Comparison of ENCODE assay signal across 7 mouse cellular contexts in genomic region chr4:133968150-133968921, GRCm38 (mm10). TPM values are rescaled to one million over a fixed set of nuclear protein-coding genes. Genes with fewer than 3 reads are reported as not detected.
DNase-seq lines count a peak whose midpoint lies in the region; ATAC-seq and TF ChIP-seq lines count a peak whose summit lies in the region.

Gene Hmgn2 (minus strand): TSS chr4:133968650.

- peak; percentile 39 for DNase-seq in adrenal gland, adult 8-10 months
- peak; percentile 76 for DNase-seq in embryo, embryonic 10.5 days (ENCODE audit: low spot score)
- DNase-seq in gastrocnemius, postnatal 36 days, result no peak
- DNase-seq in spleen, adult 2 months (ENCODE audit: low read depth in 1 of 2, low spot score in 2 of 2), result peak; percentile 12 to 33

- WGBS in intestine, postnatal 0 days, result under 1% methylated on average over 41 of the region's 42 CpGs
- WGBS in limb, embryonic 12.5 days, result 1% methylated on average over 42 of the region's 42 CpGs
- under 1% methylated on average over 40 of the region's 42 CpGs for WGBS in midbrain, embryonic 13.5 days
- under 1% methylated on average over 42 of the region's 42 CpGs for WGBS in spleen, adult 2 months

- H3K9me3 ChIP-seq in intestine, postnatal 0 days (ENCODE audit: control insufficient read depth), result no peaks in the 10 kb centered on the region
- no peaks in the 10 kb centered on the region for H3K9me3 ChIP-seq in limb, embryonic 12.5 days
- H3K9me3 ChIP-seq in midbrain, embryonic 13.5 days, result no peaks in the 10 kb centered on the region

- peaks cover 39% of the 10 kb centered on the region for H3K36me3 ChIP-seq in intestine, postnatal 0 days (ENCODE audit: control insufficient read depth, insufficient read depth)
- H3K36me3 ChIP-seq in limb, embryonic 12.5 days, result peaks cover 63% of the 10 kb centered on the region
- peaks cover 30% of the 10 kb centered on the region for H3K36me3 ChIP-seq in midbrain, embryonic 13.5 days
- H3K36me3 ChIP-seq in spleen, adult 2 months (ENCODE audit: control insufficient read depth, insufficient read depth, low read length), result peaks cover 14% of the 10 kb centered on the region

- TF ChIP-seq POLR2A in spleen, adult 2 months (IDR thresholded peaks at IDR 0.05; ENCODE audit: low read depth, low read length), result no peak

- intact Hi-C loops in gastrocnemius, postnatal 36 days (cut with DNase I), result no loop called here

- no peaks in the 10 kb centered on the region for H3K27me3 ChIP-seq in intestine, postnatal 0 days (replicated peaks; ENCODE audit: control insufficient read depth, insufficient read depth, low read length)
- no peaks in the 10 kb centered on the region for H3K27me3 ChIP-seq in limb, embryonic 12.5 days
- H3K27me3 ChIP-seq in midbrain, embryonic 13.5 days, result no peaks in the 10 kb centered on the region
- no peaks in the 10 kb centered on the region for H3K27me3 ChIP-seq in spleen, adult 2 months (ENCODE audit: control insufficient read depth, insufficient read depth, low read length)

- peak within 1 kb of the TSS; percentile 96 for H3K9ac ChIP-seq in intestine, postnatal 0 days (ENCODE audit: low read depth, low read length)
- H3K9ac ChIP-seq in limb, embryonic 12.5 days (replicated peaks), result peak within 1 kb of the TSS; percentile 99
- H3K9ac ChIP-seq in midbrain, embryonic 13.5 days (replicated peaks), result peak within 1 kb of the TSS; percentile 91

- H3K4me2 ChIP-seq in intestine, postnatal 0 days (replicated peaks; ENCODE audit: low read depth), result peak within 1 kb of the TSS; percentile 96
- peak within 1 kb of the TSS; percentile 77 for H3K4me2 ChIP-seq in limb, embryonic 12.5 days
- peak within 1 kb of the TSS; percentile 95 for H3K4me2 ChIP-seq in midbrain, embryonic 13.5 days (replicated peaks)

- no peaks in the 10 kb centered on the region; the same call in 1 of the 2 replicates for H3K4me1 ChIP-seq in intestine, postnatal 0 days (replicated peaks; ENCODE audit: control insufficient read depth, insufficient read depth, low read length)
- H3K4me1 ChIP-seq in limb, embryonic 12.5 days (replicated peaks), result peaks cover 30% of the 10 kb centered on the region
- peaks cover 51% of the 10 kb centered on the region for H3K4me1 ChIP-seq in midbrain, embryonic 13.5 days (replicated peaks)
- peaks cover 7% of the 10 kb centered on the region; the same call in 1 of the 2 replicates for H3K4me1 ChIP-seq in spleen, adult 2 months (ENCODE audit: control insufficient read depth, insufficient read depth, insufficient read length)

- TF ChIP-seq CTCF in intestine, postnatal 0 days (IDR thresholded peaks at IDR 0.05; ENCODE audit: low read depth), result no peak
- no peak for TF ChIP-seq CTCF in spleen, adult 2 months (IDR thresholded peaks at IDR 0.05; ENCODE audit: extremely low read depth, insufficient read depth, insufficient read length, insufficient replicate concordance)

- peak within 1 kb of the TSS; percentile 89 for H3K4me3 ChIP-seq in intestine, postnatal 0 days (ENCODE audit: low read depth, low read length)
- peak within 1 kb of the TSS; percentile 77 for H3K4me3 ChIP-seq in limb, embryonic 12.5 days (replicated peaks)
- H3K4me3 ChIP-seq in midbrain, embryonic 13.5 days (replicated peaks), result peak within 1 kb of the TSS; percentile 70
- H3K4me3 ChIP-seq in spleen, adult 2 months (ENCODE audit: extremely low read depth, insufficient read depth, insufficient read length), result peak within 1 kb of the TSS; percentile 94

- ATAC-seq in intestine, postnatal 0 days, result peak; percentile 62
- ATAC-seq in limb, embryonic 12.5 days (ENCODE audit: insufficient number of reproducible peaks, insufficient read depth, low FRiP score, low TSS enrichment, low read depth), result peak; percentile 57
- peak; percentile 77 for ATAC-seq in midbrain, embryonic 13.5 days

- peak within 1 kb of the TSS; percentile 99 for H3K27ac ChIP-seq in intestine, postnatal 0 days (ENCODE audit: low read depth, low read length)
- H3K27ac ChIP-seq in limb, embryonic 12.5 days, result peak within 1 kb of the TSS; percentile 100
- H3K27ac ChIP-seq in midbrain, embryonic 13.5 days, result peak within 1 kb of the TSS; percentile 99
- H3K27ac ChIP-seq in spleen, adult 2 months (ENCODE audit: insufficient read depth, low read length), result peak within 1 kb of the TSS; percentile 95

RNA-seq across cellular contexts. Expression of gene Hmgn2, which starts in this region (rescaled TPM):
- total RNA-seq in adrenal gland, adult 8-10 months (2022), result 100 to 1,000 TPM; 127 to 139 (median 136) TPM
- total RNA-seq in gastrocnemius, postnatal 36 days (2021), result 10 to 100 TPM; 31.8 to 54.4 TPM
- 605 and 661 TPM in 2 replicates for polyA plus RNA-seq in intestine, postnatal 0 days (2015; fragmentation: Nextera tagmentation; extraction: Ambion mirVana)
- 3,165 and 3,185 TPM in 2 replicates for polyA plus RNA-seq in limb, embryonic 12.5 days (2016; fragmentation: Nextera tagmentation; extraction: Ambion mirVana)
- polyA plus RNA-seq in midbrain, embryonic 13.5 days (2015; fragmentation: Nextera tagmentation; extraction: Ambion mirVana), result 1,712 and 1,823 TPM in 2 replicates
- 11.9 and 19.0 TPM in 2 replicates for polyA plus RNA-seq in spleen, adult 2 months (2012; rRNA removed)

Comparison
In these comparisons a context has a peak if more than half of its experiments do, and no peak if none do; other contexts are left out.
1. RNA of gene Hmgn2 (polyA plus RNA-seq): 3,165 to 3,185 TPM in limb, embryonic 12.5 days, 1,712 to 1,823 TPM in midbrain, embryonic 13.5 days and 605 to 661 TPM in intestine, postnatal 0 days; 11.9 to 19.0 TPM in spleen, adult 2 months; every median in the first group is over 10 times any median in the second.
2. DNase-seq: peak in adrenal gland, adult 8-10 months (single experiment), embryo, embryonic 10.5 days (single experiment) and spleen, adult 2 months (2 of 2); none in gastrocnemius, postnatal 36 days (0 of 2).
3. Peak in every context shown above with its lines, with median percentiles within 50 percentile points of each other: ATAC-seq, H3K27ac ChIP-seq, H3K4me2 ChIP-seq, H3K4me3 ChIP-seq and H3K9ac ChIP-seq.